Mouse (Mus musculus) frontal cortex, postnatal 36 days (tissue): ENCODE measurements around the gene Slc39a10.
A peak's percentile ranks its signal among the peaks of the same experiment; 100 is the strongest.
"Not testable (repeated sequence)": the region's sequence is repeated elsewhere in the genome, so short reads cannot be mapped to it uniquely, and the experiment has no call there.

ENCODE experiments used
- DNase-seq, 2 experiments: peaks; one replicate each; pipeline ENCODE4 v3.0.0; 2022; ENCODE audit warnings: low spot score in 2 of 2

Gene Slc39a10

GRCm38 (mm10) chr1:46782227-46782626 lies 110.4 kb downstream of the Slc39a10 start:
- DNase-seq, result not testable (repeated sequence)

DNA sequence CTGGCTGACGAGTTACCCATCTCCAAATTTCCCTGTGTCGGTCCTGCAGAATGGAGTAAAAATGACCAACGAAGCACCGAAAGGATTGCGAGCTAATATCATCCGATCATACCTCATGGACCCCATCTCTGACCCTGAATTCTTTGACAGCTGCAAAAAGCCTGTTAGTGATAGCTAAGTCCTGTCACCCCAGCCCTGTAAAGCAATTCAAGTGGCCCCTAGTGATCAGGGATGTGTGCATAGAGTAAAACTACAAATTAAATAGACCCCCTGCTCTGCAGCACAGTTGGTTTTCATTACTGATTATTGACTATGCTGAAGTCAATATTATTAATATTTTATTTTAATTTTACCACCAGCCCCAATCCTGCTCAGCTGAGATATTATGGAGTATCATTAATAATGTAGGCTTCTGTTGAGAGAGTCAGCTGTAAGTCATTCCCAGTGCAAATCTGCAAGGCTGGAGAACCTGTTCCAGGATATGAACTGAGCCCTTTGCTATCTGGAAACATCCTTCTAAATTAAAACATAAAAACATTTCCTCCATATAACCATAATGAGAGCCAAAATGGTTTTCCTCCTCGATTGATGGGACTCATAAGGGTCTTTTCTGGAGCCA lies 122.5 kb downstream of the Slc39a10 start:
- not testable (repeated sequence) for DNase-seq

DNA sequence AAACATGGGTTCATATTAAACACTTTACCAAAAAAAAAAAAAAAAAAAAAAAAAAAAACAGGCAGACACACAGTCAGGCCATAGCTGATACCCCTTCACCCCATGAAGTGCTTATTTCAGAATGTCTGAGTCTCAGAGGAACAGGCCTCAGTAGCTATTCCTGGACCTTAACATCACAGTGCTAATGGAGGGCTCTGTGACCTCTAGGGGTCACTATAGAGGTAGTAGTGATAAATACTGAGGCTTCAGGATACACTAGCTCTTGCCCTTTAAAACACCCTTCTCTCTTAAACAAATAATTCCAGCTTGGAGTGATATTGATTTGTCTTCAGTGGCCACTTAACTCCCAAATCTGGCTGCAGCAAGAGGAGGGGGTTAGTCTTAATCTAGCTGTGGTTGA lies 123.3 kb downstream of the Slc39a10 start:
- not testable (repeated sequence) for DNase-seq

GRCm38 (mm10) chr1:46764600-46764999 lies 128.1 kb downstream of the Slc39a10 start:
- DNase-seq, result peak in 1 of 2 experiments; percentile 5
